Mouse (Mus musculus) stomach, embryonic 14.5 days (tissue): Measurements from ENCODE around the gene Gm17949. TPM values are rescaled to one million over a fixed set of nuclear protein-coding genes. Genes with fewer than 3 reads are reported as not detected.

Source experiments
- ATAC-seq: fragments of 200-750 bp; cut with Nextera tagmentation; 2 replicates; pipeline ENCODE4 v1.8.0; 2017; ENCODE audit warnings: low read depth, moderate TSS enrichment; ENCODE audit not compliant: insufficient number of reproducible peaks, insufficient read depth, low FRiP score
- H3K27ac ChIP-seq: fragments of 300-500 bp; sonication (generic); 2 replicates; pipeline ENCODE4 v1.5.1; 2014; ENCODE audit warnings: mild to moderate bottlenecking, low read length, moderate library complexity, mixed read lengths
- H3K27me3 ChIP-seq: fragments of 300-500 bp; sonication (generic); 2 replicates; pipeline ENCODE4 v1.6.1; 2014; ENCODE audit warnings: low read length, control low read depth, mixed read lengths; ENCODE audit not compliant: control insufficient read depth, insufficient read depth
- H3K36me3 ChIP-seq: fragments of 300-500 bp; sonication (generic); 2 replicates; pipeline ENCODE4 v1.6.1; 2014; ENCODE audit warnings: mild to moderate bottlenecking, control low read depth, low read length, moderate library complexity, mixed read lengths; ENCODE audit not compliant: control insufficient read depth, insufficient read depth
- H3K4me1 ChIP-seq: fragments of 300-500 bp; sonication (generic); 2 replicates; pipeline ENCODE4 v1.6.1; 2014; ENCODE audit warnings: low read length, control low read depth, mixed read lengths; ENCODE audit not compliant: control insufficient read depth, insufficient read depth
- H3K4me2 ChIP-seq: fragments of 300-500 bp; sonication (generic); replicated peaks from 2 replicates; pipeline ENCODE4 v1.6.1; 2014; ENCODE audit warnings: low read depth, low read length, control low read depth
- H3K4me3 ChIP-seq: fragments of 300-500 bp; sonication (generic); 2 replicates; pipeline ENCODE4 v1.5.1; 2014; ENCODE audit warnings: low read depth, low read length, control low read depth
- H3K9ac ChIP-seq: fragments of 300-500 bp; sonication (generic); replicated peaks from 2 replicates; pipeline ENCODE4 v1.6.1; 2014; ENCODE audit warnings: low read depth, mild to moderate bottlenecking, control low read depth, low read length, moderate library complexity, mixed read lengths
- H3K9me3 ChIP-seq: fragments of 300-500 bp; sonication (generic); 2 replicates; pipeline ENCODE4 v1.6.1; 2016; ENCODE audit warnings: low read depth, low read length, control low read depth; ENCODE audit not compliant: control insufficient read depth
- WGBS: fragments of 180-500 bp; shearing (Covaris S2); extraction: QIAGEN DNeasy Blood & Tissue Kit; methylation state at CpG from one replicate; pipeline ENCODE4 v1.1.7; 2014; 5-methylcytosine and 5-hydroxymethylcytosine counted together
- polyA plus RNA-seq: library from polyadenylated mRNA; unstranded; fragments of >200 nt; fragmentation: Nextera tagmentation; extraction: Ambion mirVana; gene quantifications from 2 replicates; pipeline ENCODE4 v1.2.1, GENCODE M21; 2014

Gm17949 gene
- polyA plus RNA-seq, 1 experiment from 2014 or later, result 0.77 TPM

GRCm38 (mm10) chr17:57062011-57062521 lies 50.8 kb downstream of the Gm17949 start:
- peak overlapping the region; percentile 25 for H3K4me2 ChIP-seq
- no peaks in the 10 kb centered on the region for H3K9me3 ChIP-seq
- ATAC-seq, result peak; percentile 73
- peak overlapping the region; percentile 80 for H3K27ac ChIP-seq
- H3K9ac ChIP-seq, result peak overlapping the region; percentile 28; the same call in 1 of the 2 replicates
- H3K4me1 ChIP-seq, result peaks cover 3% of the 10 kb centered on the region; the same call in 1 of the 2 replicates
- peak overlapping the region; percentile 34 for H3K4me3 ChIP-seq
- WGBS, result under 1% methylated on average over 38 of the region's 39 CpGs
- H3K27me3 ChIP-seq, result peaks cover 15% of the 10 kb centered on the region; the same call in 1 of the 2 replicates
- no peaks in the 10 kb centered on the region for H3K36me3 ChIP-seq

- Histone ChIP-seq H3K27ac (peak overlapping the region; percentile 80), H3K4me1 (peaks cover 3% of the 10 kb centered on the region; the same call in 1 of the 2 replicates), H3K4me3 (peak overlapping the region; percentile 34), H3K9ac (peak overlapping the region; percentile 28; the same call in 1 of the 2 replicates), H3K9me3 (no peaks in the 10 kb centered on the region), H3K27me3 (peaks cover 15% of the 10 kb centered on the region; the same call in 1 of the 2 replicates), H3K4me2 (peak overlapping the region; percentile 25), H3K36me3 (no peaks in the 10 kb centered on the region)
- 3% methylated on average over 22 of the region's 22 CpGs for WGBS
- ATAC-seq, result no peak
Observed at GRCm38 (mm10) chr17:57062548-57062947, 51.3 kb downstream of the Gm17949 start.

GRCm38 (mm10) chr17:57063031-57063430 lies 51.8 kb downstream of the Gm17949 start:
- Histone ChIP-seq H3K36me3 (no peaks in the 10 kb centered on the region), H3K9ac (peak overlapping the region; percentile 25; the same call in 1 of the 2 replicates), H3K4me3 (peak overlapping the region; percentile 34), H3K4me1 (peaks cover 3% of the 10 kb centered on the region; the same call in 1 of the 2 replicates), H3K27ac (peak overlapping the region; percentile 80; the same call in 1 of the 2 replicates), H3K4me2 (peak overlapping the region; percentile 25), H3K27me3 (peaks cover 15% of the 10 kb centered on the region; the same call in 1 of the 2 replicates), H3K9me3 (no peaks in the 10 kb centered on the region)
- ATAC-seq, result no peak
- 7% methylated on average over 8 of the region's 8 CpGs for WGBS

DNA sequence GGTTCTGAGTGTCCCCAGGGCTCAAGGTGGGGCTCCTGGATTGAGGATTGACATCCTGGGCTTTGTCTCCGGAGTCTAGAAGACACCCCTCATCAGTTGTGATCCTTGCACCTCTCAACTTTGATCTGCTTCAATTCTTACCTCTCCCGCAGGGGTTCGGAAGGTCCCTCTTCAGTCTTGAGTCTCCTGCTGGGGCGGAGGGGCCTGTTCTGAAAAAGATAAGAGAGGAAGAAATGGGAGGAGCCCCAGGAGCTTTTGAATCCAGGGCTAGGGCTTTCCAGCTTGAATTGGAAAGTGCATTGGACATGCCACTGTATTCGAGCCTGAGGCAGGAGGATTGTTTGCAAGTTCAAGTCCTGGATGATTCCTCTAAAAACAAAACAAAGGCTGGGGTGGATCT lies 55.6 kb downstream of the Gm17949 start:
- Histone ChIP-seq H3K4me1 (0 out of 2 replicates have a peak, but pooled peaks cover 2% of the 10 kb centered on the region), H3K4me3 (no peak overlapping the region), H3K4me2 (no peak overlapping the region), H3K27ac (no peak overlapping the region), H3K9me3 (no peaks in the 10 kb centered on the region), H3K36me3 (no peaks in the 10 kb centered on the region), H3K27me3 (peaks cover 12% of the 10 kb centered on the region; the same call in 1 of the 2 replicates), H3K9ac (no peak overlapping the region)
- WGBS, result 65% methylated on average over 5 of the region's 5 CpGs
- ATAC-seq, result no peak

DNA sequence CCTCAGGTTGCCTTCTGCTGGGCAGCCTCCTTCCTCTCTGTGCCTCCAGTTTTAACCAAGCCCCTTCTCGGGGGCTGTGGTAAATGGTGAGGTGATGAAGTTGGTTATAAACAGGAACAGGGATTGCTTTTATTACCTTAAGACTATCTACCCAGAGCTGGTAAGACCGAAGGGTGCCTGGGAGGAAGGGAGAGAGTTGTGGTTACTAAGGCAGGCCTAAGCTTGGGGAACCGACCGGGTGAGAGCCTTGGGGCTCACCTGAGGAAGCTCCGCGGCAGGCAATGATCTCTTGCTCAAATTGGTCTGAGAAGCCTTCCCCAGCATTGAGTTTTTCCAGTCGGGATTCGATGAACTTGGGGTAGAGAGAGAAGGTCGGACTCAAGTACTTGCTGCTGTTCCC lies 59.0 kb downstream of the Gm17949 start:
- no peaks in the 10 kb centered on the region for H3K27me3 ChIP-seq
- 0 out of 2 replicates have a peak, but pooled peaks cover 2% of the 10 kb centered on the region for H3K4me1 ChIP-seq
- peak overlapping the region; percentile 38 for H3K4me2 ChIP-seq
- no peak overlapping the region for H3K9ac ChIP-seq
- 0 out of 2 replicates have a peak overlapping the region, but pooled peaks have one; percentile 33 for H3K27ac ChIP-seq
- no peaks in the 10 kb centered on the region for H3K36me3 ChIP-seq
- 16% methylated on average over 9 of the region's 9 CpGs for WGBS
- H3K4me3 ChIP-seq, result peak overlapping the region; percentile 17
- H3K9me3 ChIP-seq, result no peaks in the 10 kb centered on the region
- ATAC-seq, result no peak

- peak; percentile 75 for ATAC-seq
- no peak overlapping the region for H3K9ac ChIP-seq
- H3K27ac ChIP-seq, result no peak overlapping the region
- peak overlapping the region; percentile 38 for H3K4me2 ChIP-seq
- no peaks in the 10 kb centered on the region for H3K9me3 ChIP-seq
- 5% methylated on average over 11 of the region's 11 CpGs for WGBS
- H3K4me3 ChIP-seq, result peak overlapping the region; percentile 17
- H3K4me1 ChIP-seq, result 0 out of 2 replicates have a peak, but pooled peaks cover 2% of the 10 kb centered on the region
- H3K27me3 ChIP-seq, result no peaks in the 10 kb centered on the region
- H3K36me3 ChIP-seq, result no peaks in the 10 kb centered on the region
Observed at GRCm38 (mm10) chr17:57070699-57071098, 59.4 kb downstream of the Gm17949 start.

Other genes with a start within 250 kb of the Gm17949 start
- 40.9 and 46.3 TPM in 2 replicates for gene Dus3l, start 246.7 kb upstream of the Gm17949 start, polyA plus RNA-seq
- 1.1 and 1.6 TPM in 2 replicates for gene Prr22, start 241.2 kb upstream of the Gm17949 start, polyA plus RNA-seq
- gene Rfx2, start 180.5 kb upstream of the Gm17949 start, polyA plus RNA-seq, result 6.7 TPM in 2 replicates
- gene Acsbg2, start 137.0 kb upstream of the Gm17949 start, polyA plus RNA-seq, result not detected in 2 replicates
- gene 1700061G19Rik, start 136.0 kb upstream of the Gm17949 start, polyA plus RNA-seq, result 0.35 and 0.76 TPM in 2 replicates
- gene Mllt1, start 76.1 kb upstream of the Gm17949 start, polyA plus RNA-seq, result 26.8 and 29.6 TPM in 2 replicates
- not detected in 2 replicates for gene Acer1, start 29.3 kb upstream of the Gm17949 start, polyA plus RNA-seq
- gene Clpp, start 21.2 kb upstream of the Gm17949 start, polyA plus RNA-seq, result 146 and 164 TPM in 2 replicates
- 41.8 and 43.7 TPM in 2 replicates for gene Alkbh7, start 14.1 kb upstream of the Gm17949 start, polyA plus RNA-seq
- 0.83 and 1.0 TPM in 2 replicates for gene Pspn, start 11.5 kb upstream of the Gm17949 start, polyA plus RNA-seq
- 56.3 and 59.8 TPM in 2 replicates for gene Gtf2f1, start 181 bp upstream of the Gm17949 start, polyA plus RNA-seq
- gene Khsrp, start 20.1 kb downstream of the Gm17949 start, polyA plus RNA-seq, result 45.8 and 46.4 TPM in 2 replicates
- 0.28 TPM in 1 of 2 replicates, not detected in the other for gene Slc25a41, start 30.2 kb downstream of the Gm17949 start, polyA plus RNA-seq
- gene Crb3, start 47.6 kb downstream of the Gm17949 start, polyA plus RNA-seq, result 43.8 and 44.2 TPM in 2 replicates
- gene Slc25a23, start 48.4 kb downstream of the Gm17949 start, polyA plus RNA-seq, result 11.5 and 12.7 TPM in 2 replicates
- 5.0 and 5.3 TPM in 2 replicates for gene Dennd1c, start 67.0 kb downstream of the Gm17949 start, polyA plus RNA-seq
- 33.9 and 34.9 TPM in 2 replicates for gene Tubb4a, start 76.3 kb downstream of the Gm17949 start, polyA plus RNA-seq
- 11.0 and 11.7 TPM in 2 replicates for gene Tnfsf9, start 93.9 kb downstream of the Gm17949 start, polyA plus RNA-seq
- gene Cd70, start 138.3 kb downstream of the Gm17949 start, polyA plus RNA-seq, result not detected in 2 replicates
- 0.31 TPM in 1 of 2 replicates, not detected in the other for gene Tnfsf14, start 182.7 kb downstream of the Gm17949 start, polyA plus RNA-seq
- gene C3, start 216.7 kb downstream of the Gm17949 start, polyA plus RNA-seq, result 0.48 and 1.4 TPM in 2 replicates
- 38.6 and 40.6 TPM in 2 replicates for gene Gpr108, start 237.0 kb downstream of the Gm17949 start, polyA plus RNA-seq
- 33.4 and 35.4 TPM in 2 replicates for gene Trip10, start 238.0 kb downstream of the Gm17949 start, polyA plus RNA-seq